Mouse (Mus musculus) urinary bladder, postnatal 25 days (tissue): ENCODE measurements around the gene Kcnma1.

Source experiments
- DNase-seq: peaks from one replicate; pipeline ENCODE4 v3.0.0; 2022; ENCODE audit warnings: low spot score

Kcnma1 gene

GRCm38 (mm10) chr14:23857034-23857433 is 157.3 kb downstream of the Kcnma1 start:
- DNase-seq, result no peak

GRCm38 (mm10) chr14:23854946-23855345 is 159.3 kb downstream of the Kcnma1 start:
- no peak for DNase-seq

- DNase-seq, result no peak
Measured at GRCm38 (mm10) chr14:23848529-23849141, 165.7 kb downstream of the Kcnma1 start.

GRCm38 (mm10) chr14:23846706-23847105 is 167.6 kb downstream of the Kcnma1 start:
- no peak for DNase-seq

GRCm38 (mm10) chr14:23842025-23842424 is 172.3 kb downstream of the Kcnma1 start:
- DNase-seq, result no peak

GRCm38 (mm10) chr14:23839613-23840012 is 174.7 kb downstream of the Kcnma1 start:
- DNase-seq, result no peak

GRCm38 (mm10) chr14:23835387-23836111 is 178.7 kb downstream of the Kcnma1 start:
- no peak for DNase-seq

GRCm38 (mm10) chr14:23831284-23831683 is 183.0 kb downstream of the Kcnma1 start:
- no peak for DNase-seq

GRCm38 (mm10) chr14:23830316-23830715 is 184.0 kb downstream of the Kcnma1 start:
- no peak for DNase-seq

- no peak for DNase-seq
Measured at GRCm38 (mm10) chr14:23828711-23829320, 185.5 kb downstream of the Kcnma1 start.

GRCm38 (mm10) chr14:23824937-23825336 is 189.4 kb downstream of the Kcnma1 start:
- no peak for DNase-seq

GRCm38 (mm10) chr14:23824267-23824666 is 190.0 kb downstream of the Kcnma1 start:
- DNase-seq, result no peak

GRCm38 (mm10) chr14:23817585-23817984 is 196.7 kb downstream of the Kcnma1 start:
- no peak for DNase-seq

GRCm38 (mm10) chr14:23810081-23810480 is 204.2 kb downstream of the Kcnma1 start:
- DNase-seq, result no peak

GRCm38 (mm10) chr14:23809124-23809523 is 205.2 kb downstream of the Kcnma1 start:
- no peak for DNase-seq

GRCm38 (mm10) chr14:23806378-23806777 is 207.9 kb downstream of the Kcnma1 start:
- no peak for DNase-seq

- DNase-seq, result no peak
Measured at GRCm38 (mm10) chr14:23796878-23797277, 217.4 kb downstream of the Kcnma1 start.

GRCm38 (mm10) chr14:23792674-23793073 is 221.6 kb downstream of the Kcnma1 start:
- no peak for DNase-seq

GRCm38 (mm10) chr14:23792076-23792475 is 222.2 kb downstream of the Kcnma1 start:
- no peak for DNase-seq

- peak; percentile 60 for DNase-seq
Measured at GRCm38 (mm10) chr14:23791261-23791691, 223.0 kb downstream of the Kcnma1 start.

GRCm38 (mm10) chr14:23786687-23787073 is 227.6 kb downstream of the Kcnma1 start:
- no peak for DNase-seq

- DNase-seq, result no peak
Measured at GRCm38 (mm10) chr14:23785921-23786686, 228.2 kb downstream of the Kcnma1 start.
